Mouse (Mus musculus): ENCODE data around the gene Vbp1.
A peak's percentile ranks its signal among the peaks of the same experiment; 100 is the strongest.

Vbp1 gene

DNA sequence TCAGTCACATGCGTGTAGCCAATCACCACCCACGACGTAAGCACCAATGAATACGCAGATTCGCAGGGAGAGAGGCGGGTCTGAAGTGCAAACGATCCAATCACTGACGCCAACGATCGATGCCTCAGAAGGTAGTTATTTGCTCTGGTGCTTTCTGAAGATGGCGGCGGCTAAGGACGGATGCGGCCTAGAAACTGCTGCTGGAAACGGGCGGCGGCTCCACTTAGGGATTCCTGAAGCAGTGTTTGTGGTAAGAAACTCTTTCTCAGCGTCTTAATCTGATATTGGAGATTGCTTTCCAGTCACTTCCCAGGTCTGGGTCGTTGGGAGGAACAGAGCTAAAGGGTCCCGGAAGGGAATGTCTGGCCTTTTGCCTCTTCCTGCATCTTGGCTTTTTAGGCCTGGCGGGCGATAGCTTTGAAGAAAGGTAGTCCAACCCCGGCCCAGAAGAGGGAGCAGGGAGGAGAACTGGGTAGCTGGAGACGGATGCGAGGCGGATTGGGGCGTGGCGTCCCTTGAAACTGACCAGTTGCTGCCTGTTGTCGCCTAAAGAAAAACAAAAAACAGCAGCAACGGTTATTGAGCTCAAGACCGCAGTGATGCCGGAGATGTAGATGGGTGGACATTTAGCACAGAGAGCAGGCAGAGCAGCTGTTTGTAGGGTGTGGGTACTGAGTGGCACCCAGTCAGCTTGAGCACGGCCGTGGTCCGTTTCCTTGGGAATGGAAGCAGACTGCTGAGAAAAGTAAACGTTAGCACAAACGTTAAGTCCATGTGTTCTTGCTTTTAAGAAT is at the start of gene Vbp1:
Gene Vbp1 (plus strand): TSS at position 121 of the 794 bp plus-strand sequence.
- peak; percentile 78 for DNase-seq

DNA sequence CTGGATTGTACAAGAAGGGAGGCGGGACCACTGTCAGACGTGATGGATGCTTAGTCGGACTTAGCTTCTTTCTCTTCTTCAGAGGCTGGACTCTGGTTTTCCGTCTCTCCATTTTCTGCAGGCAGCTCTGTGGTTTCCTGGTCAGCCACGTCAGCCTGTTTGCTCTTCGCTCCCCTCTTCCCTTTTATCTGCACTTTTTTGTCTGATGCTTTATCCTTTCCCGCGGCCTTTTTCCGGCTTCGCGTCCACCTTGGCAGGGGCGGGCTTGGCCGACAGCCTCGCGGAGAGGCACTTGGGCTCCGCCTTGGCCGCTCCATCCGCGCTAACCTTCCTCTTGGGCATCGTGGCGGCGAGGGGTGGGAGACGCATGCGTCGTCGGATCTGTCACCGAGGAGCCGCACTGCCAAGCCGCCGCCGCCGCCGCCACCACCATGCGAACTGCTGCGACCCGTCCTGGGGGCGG is 38.9 kb upstream of the Vbp1 start:
- DNase-seq, result peak; percentile 51

DNA sequence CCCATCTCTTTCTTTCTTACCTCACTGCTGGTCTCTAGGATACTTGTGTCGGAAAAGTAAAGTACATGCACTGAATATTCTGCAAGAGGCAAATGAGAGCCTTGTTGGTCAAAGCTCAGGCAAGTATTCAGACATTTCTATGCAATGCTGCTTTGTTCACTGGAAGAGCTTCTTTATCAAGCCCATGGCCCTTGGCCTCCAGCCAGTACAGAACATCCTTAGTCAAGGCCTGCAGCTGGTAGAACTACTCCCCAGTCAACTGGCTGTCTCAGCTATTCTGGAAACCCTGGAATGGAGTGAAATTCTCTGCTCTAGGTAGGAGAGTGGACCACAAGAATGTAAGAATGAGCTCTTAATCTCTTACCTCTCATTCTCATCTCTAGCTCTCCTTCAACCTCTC is 24.2 kb upstream of the Vbp1 start:
- DNase-seq, result no peak

DNA sequence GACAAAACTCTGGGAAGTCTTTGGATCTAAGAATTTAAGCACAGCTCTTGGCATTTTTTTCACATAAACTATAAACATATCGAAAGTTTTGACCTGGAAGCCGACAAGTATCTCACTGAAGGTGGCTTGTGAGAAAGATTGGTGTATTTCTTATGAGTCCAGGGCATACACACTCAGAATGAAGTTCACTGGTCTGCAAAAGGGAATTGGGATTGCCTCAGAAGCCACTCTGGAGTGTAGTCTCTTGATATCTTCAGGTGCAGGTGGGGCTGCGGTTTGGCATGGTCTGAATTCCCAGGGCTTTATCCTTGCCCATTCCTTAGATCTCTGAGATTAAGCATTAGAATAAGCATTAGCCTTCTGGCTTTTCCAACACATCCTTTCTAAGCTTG is 316 bp upstream of the Vbp1 start:
- DNase-seq, result no peak

DNA sequence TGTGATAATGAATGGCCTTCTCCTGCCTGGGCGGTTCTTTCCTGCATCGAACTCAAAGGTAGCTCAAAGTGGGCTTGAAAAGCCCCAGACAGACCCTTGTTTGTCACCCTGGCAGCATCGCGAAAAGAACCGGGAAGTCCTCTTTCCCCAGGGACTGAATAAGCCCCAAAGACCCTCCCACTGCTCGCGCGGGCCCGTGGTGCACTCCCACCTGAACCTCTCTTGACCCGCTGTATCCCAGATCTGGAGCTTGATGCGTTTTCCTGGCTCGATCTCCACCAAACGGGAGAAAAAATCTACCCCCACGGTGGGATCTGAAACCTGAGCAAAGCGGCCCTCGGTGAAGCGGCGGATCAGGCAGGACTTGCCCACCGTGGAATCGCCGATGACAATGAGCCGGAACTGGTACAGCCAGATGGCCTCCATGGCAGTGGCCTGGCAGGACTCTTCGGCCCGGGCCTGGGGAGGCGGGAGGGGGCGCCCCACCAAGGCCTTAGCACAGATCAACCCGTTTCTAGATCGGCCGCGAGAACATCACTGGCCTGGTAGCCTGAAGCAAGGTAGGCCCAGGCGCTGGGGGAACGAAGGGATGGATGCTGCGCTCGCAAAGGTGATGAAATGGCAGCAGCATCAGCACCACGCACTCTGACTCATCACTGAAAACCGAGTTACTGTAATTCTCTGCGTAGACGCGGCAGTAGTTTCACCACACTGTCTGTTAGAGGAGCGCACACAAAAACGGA is 63.7 kb downstream of the Vbp1 start, which contains the start of gene Rab39b:
Gene Rab39b (minus strand): TSS at position 650 of the 743 bp plus-strand sequence.
- peak; percentile 45 for DNase-seq

DNA sequence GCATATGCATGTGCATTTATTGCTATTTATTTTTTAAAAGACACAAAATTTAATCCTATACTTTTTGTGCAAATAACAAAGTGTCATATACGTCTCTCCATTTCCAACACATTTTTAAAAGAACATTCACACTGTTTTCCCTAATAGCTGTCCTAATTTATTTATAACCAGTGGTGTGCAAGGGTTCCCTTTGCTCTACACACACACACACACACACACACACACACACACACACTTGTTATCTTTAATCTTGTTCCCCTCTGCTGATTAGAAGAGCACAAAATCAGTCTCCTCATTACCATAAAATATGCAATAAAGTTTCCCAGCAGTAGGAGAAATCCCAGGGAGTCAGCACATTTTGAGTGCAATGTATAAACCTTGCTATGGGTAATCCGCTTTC is 64.4 kb downstream of the Vbp1 start:
- no peak for DNase-seq

Measured in right cerebral cortex, postnatal 14 days (tissue).